In genomic region chr9:57874134-57874533, GRCm38 (mm10) we compare ENCODE assay signal across 21 mouse cellular contexts. TPM values are rescaled to one million over a fixed set of nuclear protein-coding genes. Genes with fewer than 3 reads are reported as not detected.
A peak's percentile ranks its signal among the peaks of the same experiment; 100 is the strongest.
DNase-seq lines count a peak whose midpoint lies in the region; ATAC-seq and TF ChIP-seq lines count a peak whose summit lies in the region.
"Had no signal": no experiment of that assay in that cellular context is flagged by ENCODE, and none has a peak within 500 bp of the region (broad histone marks: within the 10 kb centered on the region; RNA-seq: fewer than 3 reads in every experiment).

No protein-coding gene starts in this region.

- TF ChIP-seq CTCF in gastrocnemius, adult 2 months (IDR thresholded peaks at IDR 0.05) = no peak

- no peak overlapping the region for H3K4me3 ChIP-seq in gastrocnemius, adult 2 months
- H3K4me3 ChIP-seq: embryonic facial prominence, embryonic 10.5 days; forebrain, embryonic 13.5 days; heart, embryonic 13.5 days; liver, embryonic 15.5 days; megakaryocyte, embryonic 14.5 days; midbrain, embryonic 15.5 days; neural tube, embryonic 12.5 days; stomach, embryonic 15.5 days had no signal

- ATAC-seq in granulocyte monocyte progenitor cell, adult 5-6 weeks (replicated peaks; ENCODE audit: poor library complexity, severe bottlenecking) = peak; percentile 94
- ATAC-seq: forebrain, embryonic 13.5 days; hindbrain, embryonic 16.5 days; midbrain, embryonic 15.5 days had no signal

- DNase-seq in adrenal gland, adult (ENCODE audit: inconsistent age in 2 of 2, low spot score in 1 of 2) = peak; percentile 26 to 76
- DNase-seq in adrenal gland, adult 18-20 months (ENCODE audit: low spot score in 2 of 2) = no peak
- peak; percentile 17 for DNase-seq in lung, postnatal 36 days
- DNase-seq in lung, postnatal 4 days = no peak
- no peak for DNase-seq in gastrocnemius, adult 2 months
- no peak for DNase-seq in testis, postnatal 10 days (ENCODE audit: low spot score)
- DNase-seq in cerebellum, postnatal 10 days = no peak
- DNase-seq: cerebellum, postnatal 25 days; heart, postnatal 4 days; kidney, adult 2 months; kidney, postnatal 14 days had no signal

- intact Hi-C loops in gastrocnemius, adult 2 months (cut with DNase I) = no loop called here

- no peak overlapping the region for H3K27ac ChIP-seq in gastrocnemius, adult 2 months
- H3K27ac ChIP-seq: embryonic facial prominence, embryonic 10.5 days; forebrain, embryonic 13.5 days; heart, embryonic 13.5 days; liver, embryonic 15.5 days; midbrain, embryonic 15.5 days; neural tube, embryonic 12.5 days; stomach, embryonic 15.5 days had no signal

RNA-seq across cellular contexts. Expression of gene Ubl7, which starts 36.6 kb away (rescaled TPM):
- 10 to 100 TPM; 66.7 to 73.4 TPM for total RNA-seq in adrenal gland, adult 18-20 months (2021)
- 84.9 and 113 TPM in 2 replicates for total RNA-seq in granulocyte monocyte progenitor cell, adult 5-6 weeks (2014; fragmentation: Nextera tagmentation)
- total RNA-seq in granulocyte monocyte progenitor cell, adult 5-6 weeks (2017) = 11.7 and 19.3 TPM in 2 replicates
- total RNA-seq in gastrocnemius, adult 2 months (2021) = 10 to 100 TPM; 81.3 to 82.1 TPM

RNA-seq across cellular contexts. Expression of gene Arid3b, which starts 37.5 kb away (rescaled TPM):
- 1 to 10 TPM; 5.4 to 7.1 TPM for total RNA-seq in adrenal gland, adult 18-20 months (2021)
- total RNA-seq in granulocyte monocyte progenitor cell, adult 5-6 weeks (2014; fragmentation: Nextera tagmentation) = 2.0 and 3.6 TPM in 2 replicates
- total RNA-seq in granulocyte monocyte progenitor cell, adult 5-6 weeks (2017) = 0.99 and 1.3 TPM in 2 replicates
- 1 to 10 TPM; 3.1 to 3.4 TPM for total RNA-seq in gastrocnemius, adult 2 months (2021)

Comparison
In these comparisons a context has a peak if more than half of its experiments do, and no peak if none do; other contexts are left out.
1. DNase-seq: peak in adrenal gland, adult (2 of 2) and lung, postnatal 36 days (single experiment); none in adrenal gland, adult 18-20 months (0 of 2), lung, postnatal 4 days (0 of 2), gastrocnemius, adult 2 months (single experiment), testis, postnatal 10 days (single experiment) and cerebellum, postnatal 10 days (0 of 2).